Mouse (Mus musculus): ENCODE results near the gene Gm11032. TPM values are rescaled to one million over a fixed set of nuclear protein-coding genes. Genes with fewer than 3 reads are reported as not detected.
"Not testable (repeated sequence)": the region's sequence is repeated elsewhere in the genome, so short reads cannot be mapped to it uniquely, and the experiment has no call there.

Gm11032 gene
- not detected in 2 replicates for polyA plus RNA-seq (2015; fragmentation: Nextera tagmentation; extraction: Ambion mirVana)

- Histone ChIP-seq H3K9ac (replicated peaks) (no peak within 1 kb of the TSS), H3K9me3 (replicated peaks) (no peaks in the 10 kb centered on the region), H3K27me3 (replicated peaks) (no peaks in the 10 kb centered on the region), H3K27ac (replicated peaks) (no peak within 1 kb of the TSS), H3K4me2 (no peak within 1 kb of the TSS), H3K4me1 (peaks cover 3% of the 10 kb centered on the region; the same call in 1 of the 2 replicates), H3K4me3 (replicated peaks) (no peak within 1 kb of the TSS), H3K36me3 (no peaks in the 10 kb centered on the region)
- WGBS: 86% methylated on average over 16 of the region's 16 CpGs
- ATAC-seq (ENCODE audit: low FRiP score): no peak
Observed at GRCm38 (mm10) chr11:4620017-4620485, at the start of gene Gm11032. Gm11032 (plus strand) TSS chr11:4620067.

- no peak overlapping the region for H3K4me3 ChIP-seq (replicated peaks)
- H3K27me3 ChIP-seq (replicated peaks): no peaks in the 10 kb centered on the region
- no peaks in the 10 kb centered on the region for H3K9me3 ChIP-seq (replicated peaks)
- 74% methylated on average over 4 of the region's 4 CpGs for WGBS
- ATAC-seq (ENCODE audit: low FRiP score): no peak
- no peak overlapping the region for H3K4me2 ChIP-seq
- H3K9ac ChIP-seq (replicated peaks): no peak overlapping the region
- no peaks in the 10 kb centered on the region for H3K36me3 ChIP-seq
- H3K4me1 ChIP-seq: peaks cover 11% of the 10 kb centered on the region
- no peak overlapping the region for H3K27ac ChIP-seq (replicated peaks)
Observed at GRCm38 (mm10) chr11:4571491-4571901, 48.4 kb upstream of the Gm11032 start.

- not testable (repeated sequence) for H3K27ac ChIP-seq (replicated peaks); H3K4me2 ChIP-seq; H3K4me3 ChIP-seq (replicated peaks); H3K27me3 ChIP-seq (replicated peaks); ATAC-seq (ENCODE audit: low FRiP score); H3K9ac ChIP-seq (replicated peaks); H3K9me3 ChIP-seq (replicated peaks); H3K36me3 ChIP-seq
- WGBS: 94% methylated on average over 2 of the region's 2 CpGs
- H3K4me1 ChIP-seq: peaks cover 15% of the 10 kb centered on the region
Observed at GRCm38 (mm10) chr11:4576090-4576732, 43.7 kb upstream of the Gm11032 start.

- Histone ChIP-seq H3K36me3 (no peaks in the 10 kb centered on the region), H3K9ac (replicated peaks) (no peak overlapping the region), H3K27ac (replicated peaks) (no peak overlapping the region), H3K27me3 (replicated peaks) (no peaks in the 10 kb centered on the region), H3K9me3 (replicated peaks) (no peaks in the 10 kb centered on the region), H3K4me3 (replicated peaks) (no peak overlapping the region), H3K4me1 (peaks cover 15% of the 10 kb centered on the region), H3K4me2 (no peak overlapping the region)
- ATAC-seq (ENCODE audit: low FRiP score): no peak
- WGBS: 95% methylated on average over 2 of the region's 2 CpGs
Observed at GRCm38 (mm10) chr11:4577079-4577478, 42.8 kb upstream of the Gm11032 start.

- ATAC-seq (ENCODE audit: low FRiP score): no peak
- WGBS: 66% methylated on average over 2 of the region's 2 CpGs
Observed at GRCm38 (mm10) chr11:4578682-4579081, 41.2 kb upstream of the Gm11032 start.

GRCm38 (mm10) chr11:4591811-4592210, 28.1 kb upstream of the Gm11032 start:
- ATAC-seq (ENCODE audit: low FRiP score): no peak
- no peaks in the 10 kb centered on the region for H3K36me3 ChIP-seq
- H3K27ac ChIP-seq (replicated peaks): no peak overlapping the region
- WGBS: 88% methylated on average over 4 of the region's 4 CpGs
- H3K4me1 ChIP-seq: peaks cover 28% of the 10 kb centered on the region
- no peak overlapping the region for H3K4me3 ChIP-seq (replicated peaks)
- no peak overlapping the region for H3K9ac ChIP-seq (replicated peaks)
- 0 out of 2 replicates have a peak overlapping the region, but pooled peaks have one; percentile 9 for H3K4me2 ChIP-seq
- no peaks in the 10 kb centered on the region for H3K9me3 ChIP-seq (replicated peaks)
- no peaks in the 10 kb centered on the region for H3K27me3 ChIP-seq (replicated peaks)

More at GRCm38 (mm10) chr11:4578682-4579081, 41.2 kb upstream of the Gm11032 start:
- H3K36me3 ChIP-seq: no peaks in the 10 kb centered on the region
- no peak overlapping the region for H3K4me3 ChIP-seq (replicated peaks)
- H3K27me3 ChIP-seq (replicated peaks): no peaks in the 10 kb centered on the region
- H3K9ac ChIP-seq (replicated peaks): no peak overlapping the region
- H3K4me2 ChIP-seq: no peak overlapping the region
- peaks cover 12% of the 10 kb centered on the region for H3K4me1 ChIP-seq
- H3K27ac ChIP-seq (replicated peaks): no peak overlapping the region
- H3K9me3 ChIP-seq (replicated peaks): no peaks in the 10 kb centered on the region

- ATAC-seq (ENCODE audit: low FRiP score): no peak
- Histone ChIP-seq H3K4me2 (peak overlapping the region; percentile 65), H3K27ac (replicated peaks) (no peak overlapping the region), H3K9me3 (replicated peaks) (no peaks in the 10 kb centered on the region), H3K27me3 (replicated peaks) (no peaks in the 10 kb centered on the region), H3K36me3 (no peaks in the 10 kb centered on the region), H3K4me3 (replicated peaks) (peak overlapping the region; percentile 98), H3K4me1 (peaks cover 24% of the 10 kb centered on the region), H3K9ac (replicated peaks) (0 out of 2 replicates have a peak overlapping the region, but pooled peaks have one; percentile 81)
- 21% methylated on average over 5 of the region's 5 CpGs for WGBS
Observed at GRCm38 (mm10) chr11:4593491-4593848, 26.4 kb upstream of the Gm11032 start.

GRCm38 (mm10) chr11:4593849-4594607, 25.8 kb upstream of the Gm11032 start:
- Histone ChIP-seq H3K4me3 (replicated peaks) (peak overlapping the region; percentile 98), H3K9me3 (replicated peaks) (no peaks in the 10 kb centered on the region), H3K4me2 (peak overlapping the region; percentile 65), H3K27ac (replicated peaks) (peak overlapping the region; percentile 91), H3K9ac (replicated peaks) (peak overlapping the region; percentile 81), H3K36me3 (no peaks in the 10 kb centered on the region), H3K27me3 (replicated peaks) (no peaks in the 10 kb centered on the region), H3K4me1 (peaks cover 24% of the 10 kb centered on the region)
- ATAC-seq (ENCODE audit: low FRiP score): peak; percentile 90
- WGBS: 2% methylated on average over 45 of the region's 45 CpGs

- Histone ChIP-seq H3K36me3 (no peaks in the 10 kb centered on the region), H3K9ac (replicated peaks) (peak within 1 kb of the TSS; percentile 81), H3K4me1 (peaks cover 24% of the 10 kb centered on the region), H3K4me3 (replicated peaks) (peak within 1 kb of the TSS; percentile 98), H3K9me3 (replicated peaks) (no peaks in the 10 kb centered on the region), H3K4me2 (peak within 1 kb of the TSS; percentile 65), H3K27me3 (replicated peaks) (no peaks in the 10 kb centered on the region), H3K27ac (replicated peaks) (peak within 1 kb of the TSS; percentile 91)
- ATAC-seq (ENCODE audit: low FRiP score): peak; percentile 95
- WGBS: 4% methylated on average over 53 of the region's 53 CpGs
Observed at GRCm38 (mm10) chr11:4594608-4595500, 25.0 kb upstream of the Gm11032 start, which contains the start of gene Mtmr3. Mtmr3 (minus strand) TSS chr11:4594863.

- Histone ChIP-seq H3K4me3 (replicated peaks) (no peak overlapping the region), H3K4me2 (no peak overlapping the region), H3K36me3 (no peaks in the 10 kb centered on the region), H3K9ac (replicated peaks) (no peak overlapping the region), H3K27me3 (replicated peaks) (no peaks in the 10 kb centered on the region), H3K27ac (replicated peaks) (no peak overlapping the region), H3K4me1 (peaks cover 13% of the 10 kb centered on the region), H3K9me3 (replicated peaks) (no peaks in the 10 kb centered on the region)
- ATAC-seq (ENCODE audit: low FRiP score): no peak
- WGBS: 91% methylated on average over 2 of the region's 2 CpGs
Observed at GRCm38 (mm10) chr11:4598411-4598810, 21.5 kb upstream of the Gm11032 start.

- no peaks in the 10 kb centered on the region for H3K9me3 ChIP-seq (replicated peaks)
- no peak overlapping the region for H3K9ac ChIP-seq (replicated peaks)
- H3K27me3 ChIP-seq (replicated peaks): no peaks in the 10 kb centered on the region
- no peak overlapping the region for H3K27ac ChIP-seq (replicated peaks)
- no peaks in the 10 kb centered on the region for H3K36me3 ChIP-seq
- peaks cover 24% of the 10 kb centered on the region for H3K4me1 ChIP-seq
- H3K4me3 ChIP-seq (replicated peaks): no peak overlapping the region
- WGBS: 92% methylated on average over 3 of the region's 3 CpGs
- no peak overlapping the region for H3K4me2 ChIP-seq
- ATAC-seq (ENCODE audit: low FRiP score): no peak
Observed at GRCm38 (mm10) chr11:4599916-4600315, 20.0 kb upstream of the Gm11032 start.
